Mouse (Mus musculus): ENCODE results near the gene Zfp9.
A peak's percentile ranks its signal among the peaks of the same experiment; 100 is the strongest.

DNA sequence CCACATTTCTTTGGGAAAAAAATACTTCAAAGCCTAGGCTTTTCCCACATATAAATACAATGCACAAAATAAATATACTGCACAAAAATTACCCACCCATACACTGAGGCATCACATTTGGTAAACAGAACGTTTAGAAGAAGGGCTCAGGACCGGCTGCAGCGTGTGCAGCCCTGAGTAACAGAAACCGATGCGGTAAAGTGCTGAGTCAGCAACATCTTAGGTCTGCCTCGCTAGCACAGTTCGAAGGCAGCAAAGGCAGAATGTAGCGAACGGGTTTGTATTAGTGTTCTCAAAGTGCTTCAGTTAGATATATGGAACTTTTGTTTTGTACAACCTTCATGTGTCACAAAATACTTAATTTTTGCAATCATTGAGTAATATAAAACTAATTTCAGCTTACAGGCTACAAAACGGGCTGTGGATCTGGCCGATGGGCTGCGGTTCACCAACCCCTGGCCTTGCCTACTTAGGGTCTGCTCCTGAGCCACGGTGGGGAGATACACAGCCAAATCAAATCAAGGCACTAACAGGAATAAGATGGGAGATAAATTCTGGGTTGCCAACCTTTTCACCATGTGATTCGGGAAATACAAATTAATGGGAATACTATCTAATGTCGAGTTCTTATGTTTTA is 16.9 kb downstream of the Zfp9 start:
- TF ChIP-seq ZNF384 (IDR thresholded peaks at IDR 0.05; ENCODE audit: low read depth, low read length) (no peak), HCFC1 (IDR thresholded peaks at IDR 0.05; ENCODE audit: borderline replicate concordance, insufficient read depth, low read length) (no peak), MAFK (IDR thresholded peaks at IDR 0.05; ENCODE audit: insufficient read depth, low read depth, low read length) (peak; percentile 100), ZC3H11A (IDR thresholded peaks at IDR 0.05; ENCODE audit: borderline replicate concordance, low read depth, low read length) (no peak)

All from ES-E14 (cell line).